Mouse (Mus musculus) kidney, adult 2 months (tissue): ENCODE results near the gene Xpnpep2.

ENCODE experiments used
- CTCF ChIP-seq: fragments of 200-500 bp; conservative IDR thresholded peaks from 2 replicates; pipeline ENCODE4 v1.5.1; 2011; ENCODE audit warnings: low read depth, mild to moderate bottlenecking, control low read depth, low read length, moderate library complexity, mixed read lengths; ENCODE audit not compliant: insufficient read depth, insufficient read length
- POLR2A ChIP-seq: fragments of 200-500 bp; IDR thresholded peaks from one replicate; pipeline ENCODE4 v1.6.1; 2011; ENCODE audit warnings: low read depth, low read length, control low read depth

DNA sequence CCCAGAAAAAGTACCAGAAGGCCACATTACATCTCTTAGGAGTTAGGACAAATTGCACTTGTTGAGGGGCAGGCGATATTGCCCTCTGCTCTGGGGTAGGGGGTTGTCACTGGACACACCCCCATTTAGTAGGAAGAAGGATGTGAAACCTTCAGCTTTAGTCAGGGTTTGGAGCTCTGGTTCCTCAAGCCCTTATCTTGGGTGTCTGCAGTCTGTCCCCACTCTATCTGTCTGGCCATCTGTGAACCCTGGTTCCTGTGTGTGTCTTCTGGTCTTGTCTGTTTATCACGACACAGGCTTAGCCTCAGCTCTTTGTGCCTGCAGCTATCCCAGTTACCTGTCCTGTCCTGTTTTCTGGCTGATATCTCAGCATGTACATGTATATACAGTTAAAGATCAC is 44.9 kb downstream of the Xpnpep2 start:
- TF ChIP-seq CTCF, result no peak
- no peak for TF ChIP-seq POLR2A
